Mouse (Mus musculus): Measurements from ENCODE around the gene Ggt7.

DNA sequence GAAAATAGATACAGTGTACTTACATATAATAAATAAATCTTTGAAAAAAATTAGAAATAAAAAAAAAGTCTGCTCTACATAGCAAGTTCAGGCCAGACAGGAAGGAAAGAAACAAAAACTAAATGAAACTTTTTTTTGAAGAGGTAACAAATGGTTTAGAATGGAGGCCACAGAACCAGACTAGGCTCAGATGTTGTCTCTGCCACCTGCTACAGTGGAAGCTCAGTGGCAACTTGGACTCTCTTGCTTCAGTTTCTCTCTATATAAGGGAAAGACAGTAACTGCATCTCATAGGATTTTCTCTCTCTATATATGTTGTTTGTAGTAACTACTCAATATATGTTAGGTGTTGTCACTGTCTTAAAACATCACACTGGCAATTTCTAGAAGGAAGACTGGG lies 34.3 kb upstream of the Ggt7 start:
- TF ChIP-seq CTCF (conservative IDR thresholded peaks at IDR 0.05; ENCODE audit: low read length), result no peak
- TF ChIP-seq POU5F1 (IDR thresholded peaks at IDR 0.05; ENCODE audit: borderline replicate concordance, low read length), result no peak
- no peak for TF ChIP-seq NANOG (IDR thresholded peaks at IDR 0.05; ENCODE audit: borderline replicate concordance, low read length)
